Mouse (Mus musculus) v-Abl transformed pro-B cells (cell line): ENCODE measurements around the gene Adgrv1.

Experiments used
- in situ Hi-C, 2 experiments: fragments of 400-800 bp; cut with MboI; formaldehyde crosslinking; loops; one replicate each; pipeline ENCODE4 v1.15.1; 2025; ENCODE audit not compliant: unreplicated experiment in 2 of 2

Adgrv1 gene

DNA sequence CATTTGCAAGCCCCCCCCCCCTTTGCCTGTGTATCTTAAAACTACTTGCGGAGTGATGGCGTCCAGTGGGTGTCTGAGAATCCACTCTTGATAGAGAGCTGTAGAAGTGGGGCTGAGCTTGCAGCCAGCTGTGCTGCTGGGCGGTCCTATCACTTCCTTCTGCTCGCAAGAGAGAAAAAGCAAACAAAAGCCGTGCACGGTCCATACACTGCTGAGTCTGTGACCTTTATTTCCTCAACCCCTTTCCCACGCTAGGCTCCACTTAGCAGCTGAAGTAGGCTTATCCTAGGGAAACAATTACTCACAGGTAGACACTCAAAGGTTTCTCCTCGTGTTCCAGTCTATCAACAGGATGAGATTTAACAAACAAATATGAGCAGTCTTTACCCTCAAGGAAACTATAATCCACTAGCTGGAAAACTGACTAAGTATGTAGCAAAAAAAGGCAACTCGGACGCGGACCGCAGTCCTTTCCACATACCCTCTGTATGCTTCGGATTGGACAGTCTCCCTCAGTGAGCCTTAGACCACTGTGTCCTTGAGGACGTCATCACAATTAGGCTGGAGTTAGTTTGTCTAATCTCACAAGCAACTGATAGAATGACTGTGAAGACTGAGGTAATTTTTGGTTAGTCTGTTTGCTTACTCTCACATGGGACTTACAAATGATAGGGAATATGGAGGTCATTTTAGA is 281.3 kb downstream of the Adgrv1 start:
- in situ Hi-C loops = no loop called here

GRCm38 (mm10) chr13:81347261-81347980 is 285.5 kb downstream of the Adgrv1 start:
- in situ Hi-C loops = no loop called here

GRCm38 (mm10) chr13:81342987-81343596 is 289.9 kb downstream of the Adgrv1 start:
- in situ Hi-C loops = no loop called here

- in situ Hi-C loops = no loop called here
Measured at GRCm38 (mm10) chr13:81335241-81335640, 297.7 kb downstream of the Adgrv1 start.

GRCm38 (mm10) chr13:81332018-81332417 is 300.9 kb downstream of the Adgrv1 start:
- in situ Hi-C loops = no loop called here

DNA sequence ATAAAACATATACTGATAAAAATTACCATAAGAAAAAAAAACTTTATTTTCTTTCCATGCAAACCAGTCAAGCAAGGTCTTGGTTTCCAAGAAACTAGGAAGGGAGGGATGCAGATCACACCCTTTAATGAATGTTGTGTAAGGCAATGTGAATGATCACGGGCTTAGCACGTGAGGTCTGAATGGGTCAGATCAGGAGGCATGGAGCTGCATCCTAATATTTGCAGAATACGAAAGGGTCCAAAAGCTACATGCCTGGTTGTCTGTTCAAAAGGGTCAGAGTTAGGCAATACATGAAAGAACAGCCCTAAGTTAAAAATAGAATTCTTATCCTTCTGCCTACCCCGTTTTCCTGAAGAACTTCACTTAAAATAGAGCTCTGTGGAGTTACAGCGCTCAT is 303.2 kb downstream of the Adgrv1 start:
- in situ Hi-C loops = no loop called here

GRCm38 (mm10) chr13:81328181-81328580 is 304.8 kb downstream of the Adgrv1 start:
- in situ Hi-C loops = no loop called here

DNA sequence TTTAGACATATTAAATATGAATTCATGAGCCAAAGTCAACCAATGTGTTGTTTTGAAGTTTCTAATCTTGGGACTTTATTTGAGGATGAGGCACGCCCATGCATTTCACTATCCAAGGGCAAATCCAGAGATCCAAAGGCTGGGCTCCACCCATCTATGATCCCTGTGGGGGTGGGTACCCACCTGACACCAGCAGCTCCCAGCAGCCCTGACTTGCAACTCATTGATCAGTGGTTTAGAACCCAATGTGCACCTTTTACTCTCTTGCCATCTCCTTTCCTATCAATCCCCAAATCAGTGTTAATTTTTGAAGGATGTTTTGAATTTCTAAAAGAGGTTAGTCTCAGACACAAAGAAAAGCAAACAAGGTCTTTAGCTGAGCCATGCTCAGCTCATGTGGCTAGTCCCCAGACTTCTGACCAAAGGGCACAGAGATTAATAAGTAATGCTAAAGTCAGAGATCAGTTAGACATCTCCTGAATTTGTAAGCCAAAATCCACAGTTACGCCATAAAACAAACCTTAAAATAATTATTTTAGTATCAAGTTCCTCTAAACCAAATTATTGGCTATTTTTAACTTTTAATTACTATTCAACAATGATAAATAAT is 307.2 kb downstream of the Adgrv1 start:
- in situ Hi-C loops = no loop called here

DNA sequence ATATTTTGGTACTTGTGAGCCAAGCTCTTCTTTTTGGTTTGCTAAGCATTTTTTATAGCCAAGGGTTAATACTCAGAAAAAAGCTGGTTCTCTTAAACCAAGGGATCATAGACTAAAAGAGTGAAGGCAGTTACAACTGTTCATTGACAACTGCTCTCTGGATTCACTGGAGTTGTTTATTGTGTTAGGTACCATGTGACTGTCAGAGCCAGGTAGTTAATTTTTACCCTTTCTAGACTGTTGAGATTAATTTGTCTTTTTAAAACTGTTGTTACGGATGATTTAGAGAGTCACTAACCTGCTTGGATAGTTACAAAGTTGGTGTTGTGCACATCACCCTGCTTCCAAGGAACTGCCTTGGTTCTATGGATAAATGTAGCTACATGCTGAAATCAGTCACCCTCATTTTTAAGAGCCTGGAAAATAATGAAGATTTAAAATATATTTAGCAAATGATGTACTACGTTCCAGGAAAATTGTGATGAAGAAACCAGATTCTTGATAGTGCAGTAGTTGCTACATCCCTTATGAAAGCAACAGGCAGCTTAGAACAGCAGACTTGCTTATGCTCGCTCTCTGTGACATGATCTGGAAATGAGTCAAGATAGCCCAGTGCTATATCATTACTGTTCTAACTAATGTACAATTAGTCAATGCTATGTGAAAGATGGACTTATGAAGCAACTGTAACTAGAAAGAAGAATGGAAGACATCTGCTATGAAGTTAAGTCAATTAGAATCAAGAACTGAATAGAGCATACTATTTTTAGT is 309.2 kb downstream of the Adgrv1 start:
- in situ Hi-C loops = no loop called here

DNA sequence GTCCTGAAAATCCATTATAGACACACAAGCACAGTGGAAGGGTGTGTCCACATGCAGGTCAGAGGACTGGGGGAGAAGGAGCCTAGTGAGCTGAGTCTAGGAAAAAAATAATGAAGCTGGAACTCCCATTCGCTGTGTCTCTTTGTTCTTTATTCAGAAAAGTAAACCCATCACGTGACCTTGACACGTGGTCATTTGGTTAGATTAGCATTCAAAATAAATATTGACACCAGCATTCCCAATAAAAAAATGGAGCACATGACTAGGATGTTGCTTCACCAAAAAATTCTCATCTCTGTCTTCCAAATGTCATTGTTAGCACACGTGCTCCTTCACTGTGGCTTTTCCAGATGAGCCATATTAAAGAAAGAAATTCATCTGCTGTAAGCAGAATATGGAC is 316.4 kb downstream of the Adgrv1 start:
- in situ Hi-C loops = no loop called here

DNA sequence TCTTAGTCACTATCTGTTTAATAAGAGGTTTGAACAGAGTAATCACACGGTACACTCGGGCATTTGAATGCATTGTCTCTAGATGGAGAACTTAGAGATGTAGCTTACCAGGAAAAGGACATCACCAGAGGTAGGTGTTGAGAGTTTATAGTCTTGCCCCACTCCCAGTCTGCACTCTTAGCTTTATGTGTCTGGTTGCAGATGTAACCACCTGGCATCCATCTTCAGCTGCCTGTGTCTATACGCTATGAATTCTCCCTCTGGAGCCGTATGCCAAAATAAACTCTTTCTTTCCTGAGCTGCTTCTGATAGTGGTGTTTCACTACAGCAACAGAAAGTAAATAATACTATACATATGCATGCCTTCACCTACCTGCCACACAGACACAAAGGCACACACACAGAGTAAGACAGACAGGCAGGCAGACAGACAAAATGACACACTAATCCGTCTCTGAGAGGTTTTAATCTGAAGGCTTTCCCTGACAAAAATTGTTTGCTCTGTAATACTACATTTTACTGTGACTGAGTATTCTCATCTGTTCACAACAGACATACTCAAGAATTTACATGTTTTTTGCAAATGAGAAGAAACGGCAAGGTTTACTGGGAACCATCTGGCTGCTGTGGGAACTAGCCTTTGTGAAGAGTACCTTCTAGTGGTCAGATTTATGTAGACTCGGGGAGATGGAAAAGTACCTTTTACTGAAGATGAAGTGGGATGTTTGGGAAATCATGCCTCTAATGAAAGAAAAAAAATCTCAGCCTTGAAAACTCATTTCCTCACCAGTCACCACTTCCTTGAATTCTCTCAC is 318.4 kb downstream of the Adgrv1 start:
- in situ Hi-C loops = no loop called here

DNA sequence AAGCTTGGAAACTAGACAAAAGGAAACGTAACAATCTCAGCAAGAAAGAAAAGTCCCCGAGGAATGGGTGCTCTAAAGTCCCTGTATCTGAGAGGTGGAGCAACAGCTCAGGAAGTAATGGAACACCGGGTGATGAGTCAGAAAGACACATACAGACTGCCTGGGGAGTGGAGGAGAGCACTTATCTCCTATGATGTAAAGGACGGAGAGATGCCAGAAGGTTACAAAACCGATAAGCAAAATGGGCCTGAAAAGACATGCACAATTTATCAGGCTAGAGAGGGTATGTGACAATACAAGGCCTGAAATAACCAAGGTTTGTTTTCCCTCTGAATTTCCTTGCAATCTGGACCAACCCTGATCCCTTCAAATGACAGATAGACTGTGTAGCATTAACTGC is 320.8 kb downstream of the Adgrv1 start:
- in situ Hi-C loops = no loop called here

DNA sequence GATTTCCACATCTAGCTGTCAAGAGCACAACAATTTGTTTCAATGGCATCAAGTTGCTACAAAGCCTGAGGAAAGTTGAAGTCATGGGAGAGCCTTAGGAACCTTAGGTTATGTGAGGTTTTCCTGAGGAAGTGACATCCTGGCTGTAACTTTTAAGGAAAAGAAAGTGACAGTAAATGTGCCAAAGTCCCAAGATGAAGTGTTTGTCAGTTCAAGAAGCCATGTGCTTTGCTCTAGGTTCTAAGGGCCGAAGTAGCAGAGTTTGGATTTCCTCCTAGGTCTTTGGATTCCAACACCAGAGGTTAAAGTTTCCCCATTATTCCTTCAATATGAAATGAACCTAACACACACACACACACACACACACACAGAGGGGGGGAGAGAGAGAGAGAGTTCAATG is 332.1 kb downstream of the Adgrv1 start:
- in situ Hi-C loops = no loop called here

GRCm38 (mm10) chr13:81294106-81294505 is 338.8 kb downstream of the Adgrv1 start:
- in situ Hi-C loops = no loop called here

DNA sequence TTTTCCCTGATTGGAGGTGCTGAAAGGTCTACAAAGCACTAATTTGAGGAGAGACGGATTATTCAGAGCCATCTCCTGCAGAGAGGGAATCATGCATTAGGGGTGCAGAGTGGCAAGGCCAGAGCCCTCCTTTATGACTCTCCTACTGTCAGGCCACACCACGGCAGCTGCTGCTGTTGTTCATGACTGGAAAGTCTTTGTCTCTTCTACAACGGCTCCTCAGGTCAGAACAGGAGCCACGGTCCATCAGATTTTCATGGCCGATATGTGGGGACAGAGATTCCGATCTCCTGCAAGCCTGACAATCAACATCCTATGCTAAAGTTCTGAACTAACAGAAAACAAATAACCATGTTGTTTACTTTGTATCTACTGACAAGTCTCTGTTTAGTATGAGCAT is 350.8 kb downstream of the Adgrv1 start:
- in situ Hi-C loops = no loop called here

DNA sequence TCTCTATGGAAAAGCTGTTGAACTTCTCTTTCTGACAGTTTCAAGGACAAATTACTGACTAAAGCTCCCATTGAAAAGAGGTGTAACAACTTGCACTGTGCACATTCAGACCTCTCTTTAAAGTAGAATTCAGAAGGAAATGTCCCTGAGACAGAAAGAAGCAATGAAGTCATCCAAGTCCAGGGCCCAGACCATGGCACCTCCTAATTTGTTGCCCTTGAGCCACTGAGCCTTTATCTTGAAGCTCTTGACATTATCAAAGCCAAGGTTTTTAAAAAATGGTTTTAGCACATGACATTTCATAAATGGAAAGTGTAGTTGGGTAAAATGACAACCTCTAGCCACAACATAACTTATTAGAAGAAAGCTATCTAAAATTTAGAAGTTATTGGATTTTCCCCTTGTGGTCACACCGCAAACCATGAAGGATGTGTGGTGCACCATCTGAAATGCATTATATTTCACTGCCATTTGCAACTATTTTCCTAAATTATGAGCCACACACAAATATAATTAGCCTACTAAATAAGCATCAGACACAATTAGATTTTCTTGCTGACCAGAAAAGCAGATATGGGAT is 352.2 kb downstream of the Adgrv1 start:
- in situ Hi-C loops = no loop called here

- in situ Hi-C loops = no loop called here
Measured at GRCm38 (mm10) chr13:81279351-81279736, 353.6 kb downstream of the Adgrv1 start.

GRCm38 (mm10) chr13:81278669-81279350 is 354.1 kb downstream of the Adgrv1 start:
- in situ Hi-C loops = no loop called here

- in situ Hi-C loops = no loop called here
Measured at GRCm38 (mm10) chr13:81273837-81274236, 359.1 kb downstream of the Adgrv1 start.
